Mouse (Mus musculus) testis, adult 2 months (tissue): ENCODE results near the gene Bpi. TPM values are rescaled to one million over a fixed set of nuclear protein-coding genes. Genes with fewer than 3 reads are reported as not detected.
A peak's percentile ranks its signal among the peaks of the same experiment; 100 is the strongest.

ENCODE experiments used
- H3K27ac ChIP-seq: fragments of 200-500 bp; 2 replicates; pipeline ENCODE4 v1.5.1; 2012; ENCODE audit warnings: low read depth, low read length; ENCODE audit not compliant: control insufficient read depth, insufficient read depth
- H3K27me3 ChIP-seq: fragments of 200-500 bp; 2 replicates; pipeline ENCODE4 v1.6.1; 2012; ENCODE audit warnings: mild to moderate bottlenecking, low read length, moderate library complexity; ENCODE audit not compliant: control insufficient read depth, insufficient read depth
- H3K36me3 ChIP-seq: fragments of 200-500 bp; 2 replicates; pipeline ENCODE4 v1.6.1; 2012; ENCODE audit warnings: mild to moderate bottlenecking, low read length; ENCODE audit not compliant: control insufficient read depth, insufficient read depth
- H3K4me1 ChIP-seq: fragments of 200-500 bp; 2 replicates; pipeline ENCODE4 v1.6.1; 2012; ENCODE audit warnings: low read length; ENCODE audit not compliant: control insufficient read depth, insufficient read depth
- H3K4me3 ChIP-seq: fragments of 200-500 bp; 2 replicates; pipeline ENCODE4 v1.5.1; 2012; ENCODE audit warnings: low read depth, mild to moderate bottlenecking, low read length, moderate library complexity, mixed read lengths; ENCODE audit not compliant: control insufficient read depth
- CTCF ChIP-seq: fragments of 200-500 bp; IDR thresholded peaks from 2 replicates; pipeline ENCODE4 v1.5.1; 2012; ENCODE audit warnings: low read depth, mild to moderate bottlenecking, inconsistent platforms, low read length, moderate library complexity; ENCODE audit not compliant: control insufficient read depth, insufficient read depth, insufficient replicate concordance
- POLR2A ChIP-seq: fragments of 200-500 bp; IDR thresholded peaks from 2 replicates; pipeline ENCODE4 v1.6.1; 2012; ENCODE audit warnings: low read depth, mild to moderate bottlenecking, inconsistent platforms, low read length, moderate library complexity; ENCODE audit not compliant: control insufficient read depth
- polyA plus RNA-seq: library from polyadenylated mRNA; depleted of rRNA; stranded (reverse); fragments of >200 nt; gene quantifications from 2 replicates; pipeline ENCODE4 v1.2.3, GENCODE M21; 2012

Bpi gene
- polyA plus RNA-seq, 1 experiment = 67.8 TPM

- no peak overlapping the region for H3K4me3 ChIP-seq
- no peaks in the 10 kb centered on the region for H3K27me3 ChIP-seq
- H3K36me3 ChIP-seq = no peaks in the 10 kb centered on the region
- H3K27ac ChIP-seq = no peak overlapping the region
- no peak for TF ChIP-seq CTCF
- TF ChIP-seq POLR2A = no peak
- H3K4me1 ChIP-seq = 0 out of 2 replicates have a peak, but pooled peaks cover 2% of the 10 kb centered on the region
Observed at GRCm38 (mm10) chr2:158299203-158299602, 41.3 kb downstream of the Bpi start.

DNA sequence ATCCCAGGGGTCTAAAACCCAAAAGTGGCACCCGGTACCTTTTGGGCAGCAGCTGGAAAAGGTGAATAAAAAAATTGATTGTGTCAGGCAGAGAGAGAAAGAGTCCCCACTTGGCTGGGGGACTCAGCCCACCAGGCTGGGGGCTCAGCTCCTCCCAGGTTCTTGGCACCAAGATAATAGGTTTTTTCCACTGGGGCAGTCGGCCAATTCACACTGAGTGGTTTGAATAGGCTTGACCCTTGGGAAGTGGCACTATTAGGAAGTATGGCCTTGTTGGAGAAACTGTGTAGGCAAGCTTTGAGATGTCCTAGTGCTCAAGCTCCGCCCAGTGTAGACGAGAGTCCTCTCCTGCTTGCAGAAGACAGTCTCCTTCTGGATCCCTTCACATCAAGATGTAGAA is 41.8 kb downstream of the Bpi start:
- no peaks in the 10 kb centered on the region for H3K27me3 ChIP-seq
- TF ChIP-seq POLR2A = no peak
- TF ChIP-seq CTCF = no peak

DNA sequence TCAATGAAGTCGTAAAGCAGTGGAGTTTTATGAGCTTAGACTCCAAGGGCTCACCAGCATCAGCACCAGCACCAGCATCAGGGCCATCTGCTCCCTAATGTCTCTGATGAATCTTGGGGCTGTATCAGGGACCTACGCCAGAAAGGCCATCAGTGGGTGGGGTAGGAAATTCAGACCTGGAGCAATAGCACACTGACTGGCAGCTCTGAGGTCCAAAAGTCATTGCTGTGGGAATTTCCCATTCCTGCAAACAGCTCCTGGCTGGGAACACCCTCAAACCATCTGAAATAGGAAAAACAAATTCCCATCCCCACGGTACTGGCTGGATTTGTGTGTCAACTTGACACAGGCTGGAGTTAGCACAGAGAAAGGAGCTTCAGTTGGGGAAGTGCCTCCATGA is 44.9 kb downstream of the Bpi start:
- TF ChIP-seq CTCF (no peak), POLR2A (no peak)
- H3K27me3 ChIP-seq = no peaks in the 10 kb centered on the region
- H3K36me3 ChIP-seq = no peaks in the 10 kb centered on the region
- peaks cover 3% of the 10 kb centered on the region for H3K4me1 ChIP-seq
- no peak overlapping the region for H3K4me3 ChIP-seq
- no peak overlapping the region for H3K27ac ChIP-seq

More for the DNA sequence above, 41.8 kb downstream of the Bpi start:
- H3K27ac ChIP-seq = no peak overlapping the region
- H3K36me3 ChIP-seq = no peaks in the 10 kb centered on the region
- no peak overlapping the region for H3K4me3 ChIP-seq
- H3K4me1 ChIP-seq = 0 out of 2 replicates have a peak, but pooled peaks cover 2% of the 10 kb centered on the region

DNA sequence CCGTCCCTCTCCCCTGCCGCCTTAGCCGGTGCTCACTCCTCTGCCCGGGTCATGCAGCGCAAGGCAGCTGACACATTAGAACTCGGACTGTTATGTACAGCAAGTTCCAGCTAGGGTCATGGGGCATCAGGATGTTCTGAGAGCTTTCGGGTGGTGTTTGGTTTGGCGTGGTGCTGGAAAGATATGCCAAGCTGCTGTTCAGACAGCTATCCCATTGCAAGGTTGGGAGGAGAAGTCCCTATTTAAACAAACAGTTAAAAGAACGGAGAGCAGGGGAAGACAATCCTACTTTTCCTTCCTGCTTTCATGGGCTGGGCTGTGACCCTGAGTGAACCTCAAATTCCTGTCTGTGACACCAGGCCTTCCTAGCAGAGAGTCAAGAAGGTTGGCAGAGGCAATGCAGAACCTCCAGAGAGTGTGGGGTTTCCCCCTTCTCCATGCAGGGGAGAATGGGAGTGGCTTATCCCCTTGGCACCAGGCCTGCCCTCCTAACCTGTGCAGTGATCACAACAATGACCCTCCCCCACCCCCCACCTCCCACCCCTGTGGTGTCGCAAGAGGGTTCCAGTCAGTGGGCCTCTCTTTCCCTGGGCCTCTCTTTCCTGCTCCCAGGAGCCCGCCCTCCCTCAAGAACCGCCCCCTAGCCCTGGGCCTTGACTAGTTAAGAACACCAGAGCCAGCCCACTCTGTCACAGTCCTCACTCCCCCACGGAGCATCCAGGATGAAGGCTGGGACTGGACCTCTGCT is 48.2 kb downstream of the Bpi start, which contains the start of gene Lbp:
TSS of gene Lbp (plus strand) at position 546 of the 748 bp plus-strand sequence.
- H3K36me3 ChIP-seq = no peaks in the 10 kb centered on the region
- H3K27ac ChIP-seq = peak within 1 kb of the TSS; percentile 50
- H3K27me3 ChIP-seq = no peaks in the 10 kb centered on the region
- peak; percentile 41; the same call in 1 of the 2 replicates for TF ChIP-seq POLR2A
- no peak for TF ChIP-seq CTCF
- H3K4me3 ChIP-seq = peak within 1 kb of the TSS; percentile 21
- H3K4me1 ChIP-seq = peaks cover 3% of the 10 kb centered on the region

DNA sequence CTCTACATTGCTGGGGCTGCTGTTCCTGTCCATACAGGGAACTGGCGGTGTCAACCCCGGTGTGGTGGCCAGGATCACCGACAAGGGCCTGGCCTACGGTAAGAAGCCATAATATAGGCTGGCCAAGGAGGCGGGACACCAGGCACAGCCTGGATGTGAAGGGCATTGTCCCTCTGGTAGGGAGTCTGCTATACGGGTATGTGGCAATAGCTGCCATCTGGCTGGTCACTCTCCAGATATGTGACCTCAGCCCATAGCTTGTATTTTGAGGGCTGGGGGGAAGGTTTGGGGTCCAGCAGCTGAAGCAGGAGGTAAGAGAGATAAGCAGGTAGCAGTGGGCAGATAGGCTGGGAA is 48.8 kb downstream of the Bpi start:
- peak overlapping the region; percentile 21 for H3K4me3 ChIP-seq
- TF ChIP-seq POLR2A (no peak), CTCF (no peak)
- peaks cover 3% of the 10 kb centered on the region for H3K4me1 ChIP-seq
- no peaks in the 10 kb centered on the region for H3K36me3 ChIP-seq
- H3K27ac ChIP-seq = peak overlapping the region; percentile 50
- H3K27me3 ChIP-seq = no peaks in the 10 kb centered on the region

DNA sequence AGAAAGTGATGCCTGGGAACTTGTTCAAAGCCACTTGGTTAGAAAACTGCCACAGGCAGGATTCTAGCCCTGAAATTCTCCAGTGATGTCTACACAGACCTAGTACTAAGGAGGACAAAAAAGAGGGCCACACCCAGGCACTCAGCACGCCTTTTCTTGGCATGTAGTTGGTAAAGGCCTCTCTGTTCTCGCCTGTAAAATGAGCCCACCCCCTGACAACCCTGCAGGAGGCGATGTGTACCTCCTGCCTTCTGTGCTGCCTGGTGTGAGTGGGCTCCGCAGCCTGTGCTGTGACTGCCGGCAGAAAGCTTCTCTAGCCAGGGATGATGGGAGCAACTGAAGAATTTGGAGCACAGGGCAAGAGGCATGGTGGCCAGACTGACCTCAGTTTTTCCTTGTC is 50.4 kb downstream of the Bpi start:
- Histone ChIP-seq H3K27ac (no peak overlapping the region), H3K4me3 (no peak overlapping the region)

DNA sequence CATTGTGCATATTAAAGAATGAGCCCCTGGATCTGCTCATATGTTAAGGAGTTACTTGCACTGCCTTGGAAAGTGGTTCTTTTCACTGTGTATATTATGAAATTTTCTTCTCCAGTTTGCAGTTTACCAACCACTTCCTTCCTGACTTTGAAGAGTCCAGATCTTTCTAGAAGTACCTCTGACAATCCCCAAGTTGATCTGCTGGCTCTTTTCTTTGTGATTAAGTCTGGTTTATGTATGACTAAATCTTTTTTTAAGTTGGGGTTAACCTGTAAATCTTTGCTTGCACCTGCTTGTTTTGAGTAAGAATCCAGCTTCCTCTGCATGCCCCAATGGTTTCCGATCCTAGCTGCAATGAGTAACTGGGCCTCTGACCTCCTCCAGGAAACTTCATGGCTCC is 55.2 kb downstream of the Bpi start:
- H3K27me3 ChIP-seq = no peaks in the 10 kb centered on the region
- H3K4me1 ChIP-seq = no peaks in the 10 kb centered on the region; the same call in 1 of the 2 replicates
- no peak overlapping the region for H3K27ac ChIP-seq
- no peak overlapping the region for H3K4me3 ChIP-seq
- no peaks in the 10 kb centered on the region for H3K36me3 ChIP-seq
- TF ChIP-seq POLR2A (no peak), CTCF (no peak)

More for the DNA sequence above, 50.4 kb downstream of the Bpi start:
- TF ChIP-seq CTCF (no peak), POLR2A (no peak)
- Histone ChIP-seq H3K27me3 (no peaks in the 10 kb centered on the region), H3K36me3 (no peaks in the 10 kb centered on the region), H3K4me1 (peaks cover 3% of the 10 kb centered on the region)
